Mouse (Mus musculus) right cerebral cortex, adult 2 months (tissue): ENCODE measurements around the gene Eps8.

Experiments used
- DNase-seq, 2 experiments: peaks; one replicate each; pipeline ENCODE4 v3.0.0; 2021 to 2022; ENCODE audit warnings: low spot score in 2 of 2

Gene Eps8

DNA sequence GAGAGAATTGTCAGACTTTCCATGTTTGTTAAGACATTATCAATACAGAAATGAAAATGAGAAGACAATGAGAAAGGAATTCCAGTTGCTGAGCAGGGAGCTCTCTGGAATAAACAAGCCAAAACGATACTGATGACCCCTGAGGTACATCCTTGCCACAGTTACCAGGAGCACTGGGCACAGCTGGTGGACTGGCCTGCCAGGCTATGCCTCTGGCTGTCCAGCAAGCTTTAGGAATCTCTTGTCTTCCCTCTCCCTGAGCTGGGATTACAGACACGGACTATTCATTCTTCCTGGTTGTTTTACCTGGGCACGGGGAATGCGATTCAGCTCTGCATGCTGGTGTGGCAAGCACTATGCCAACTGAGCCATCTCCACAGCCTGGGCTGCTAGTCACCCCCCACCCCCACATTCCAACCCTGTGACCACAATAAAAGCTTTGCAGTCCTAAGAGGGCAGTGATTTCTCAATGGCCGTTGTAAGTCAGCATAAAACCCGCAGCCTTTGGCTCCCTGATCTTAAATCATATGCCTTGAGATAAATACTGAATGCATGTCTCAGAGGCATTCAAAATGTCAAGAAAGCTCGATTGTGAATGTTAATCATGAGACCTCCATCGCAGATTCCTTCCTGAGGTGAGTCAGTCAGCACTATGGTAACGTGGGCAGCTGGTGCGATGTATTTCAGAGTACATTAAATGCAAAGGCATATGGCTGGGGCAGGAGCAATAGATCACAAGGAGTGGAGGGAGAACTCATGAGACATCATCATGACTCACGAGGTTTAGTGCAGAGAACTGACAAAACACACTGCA is 134.9 kb downstream of the Eps8 start:
- DNase-seq = peak; percentile 56 to 64

DNA sequence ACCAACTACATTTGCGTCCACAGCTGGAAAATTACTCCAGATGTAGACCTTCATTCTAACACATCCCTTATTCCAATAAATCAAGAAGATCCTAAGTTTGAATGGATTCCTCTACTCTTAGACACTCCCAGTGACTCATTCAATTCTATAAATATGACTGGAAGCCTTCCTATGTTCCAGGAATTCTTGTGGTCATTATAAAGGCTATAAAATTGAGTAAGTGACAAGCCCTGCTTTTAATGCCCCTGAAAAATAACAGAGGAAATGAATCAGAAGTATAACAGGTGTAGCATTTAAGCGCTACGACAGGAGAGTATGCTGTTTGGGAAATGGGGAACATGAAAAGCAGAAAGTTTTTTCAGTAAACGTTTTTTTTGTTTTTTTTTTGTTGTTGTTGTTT is 139.8 kb downstream of the Eps8 start:
- no peak for DNase-seq

DNA sequence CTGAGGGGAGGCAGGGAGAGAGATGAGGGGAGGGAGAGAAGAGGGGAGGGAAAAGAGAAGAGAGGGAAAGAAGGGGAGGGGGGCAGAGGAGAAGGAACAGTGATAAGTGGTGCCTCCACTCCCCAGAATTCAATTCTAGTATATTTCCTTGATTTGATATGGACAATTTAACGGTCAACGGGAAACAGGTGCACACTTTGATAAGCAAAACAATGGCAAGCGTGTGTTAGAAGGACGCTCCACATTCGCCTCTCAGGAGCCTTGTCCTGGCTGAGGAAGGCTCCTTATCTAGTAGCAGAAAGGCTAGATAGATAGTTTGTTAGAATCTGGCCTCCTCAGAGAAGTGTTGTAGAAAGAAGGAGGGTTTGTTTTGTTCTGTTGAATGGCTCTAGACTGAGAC is 141.9 kb downstream of the Eps8 start:
- no peak for DNase-seq

DNA sequence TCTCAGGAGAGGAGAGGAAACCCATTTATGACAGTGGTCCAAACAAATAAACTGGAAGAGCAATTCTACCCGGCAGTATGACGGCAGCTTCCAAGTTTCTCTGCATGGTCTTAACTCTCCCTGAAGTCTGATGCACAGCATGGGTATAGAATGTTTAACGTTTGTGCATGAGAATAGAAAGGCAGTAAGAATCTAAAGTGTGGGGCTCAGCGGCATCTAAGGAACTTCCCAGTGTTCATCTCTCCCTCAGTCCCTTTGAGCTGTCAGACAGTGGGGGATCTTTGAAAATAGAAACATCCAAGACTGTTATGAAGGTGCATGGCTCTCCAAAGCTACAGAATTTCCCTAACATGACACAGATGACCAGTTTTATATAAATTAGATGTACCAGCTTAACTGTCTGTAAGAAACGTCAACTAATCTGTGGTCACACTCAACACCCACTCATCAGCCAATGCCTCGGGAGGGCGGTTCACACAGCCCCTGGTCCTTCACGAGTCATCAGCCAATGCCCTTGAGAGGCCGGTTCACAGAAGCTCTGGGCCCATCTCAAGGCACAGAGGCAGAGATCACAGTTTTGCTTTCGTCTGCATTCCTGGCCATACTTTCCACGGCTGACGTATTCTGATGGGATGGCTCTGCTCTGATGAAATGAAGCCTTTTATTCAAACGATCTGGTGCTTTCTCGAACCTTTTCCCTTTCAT is 145.2 kb downstream of the Eps8 start:
- DNase-seq = no peak

DNA sequence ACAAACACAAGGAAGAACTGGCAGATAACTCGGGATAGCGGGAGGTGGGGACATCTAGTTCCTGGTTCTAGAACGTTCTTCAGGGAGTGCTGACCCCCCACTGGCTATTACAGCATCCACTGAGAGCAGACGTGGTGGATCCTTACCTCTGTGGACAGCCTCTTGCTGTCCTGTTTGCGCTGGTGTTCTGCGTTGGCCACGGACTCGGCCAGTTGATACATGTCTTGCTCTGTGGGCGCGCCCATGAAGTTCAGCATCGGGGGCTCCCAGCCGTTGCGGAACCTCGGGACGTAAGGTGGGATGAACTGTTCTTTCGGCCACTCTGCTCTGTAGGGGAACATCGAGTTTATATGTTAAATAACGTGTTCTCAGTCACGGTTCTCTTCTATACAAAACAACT is 145.7 kb downstream of the Eps8 start:
- DNase-seq = no peak

DNA sequence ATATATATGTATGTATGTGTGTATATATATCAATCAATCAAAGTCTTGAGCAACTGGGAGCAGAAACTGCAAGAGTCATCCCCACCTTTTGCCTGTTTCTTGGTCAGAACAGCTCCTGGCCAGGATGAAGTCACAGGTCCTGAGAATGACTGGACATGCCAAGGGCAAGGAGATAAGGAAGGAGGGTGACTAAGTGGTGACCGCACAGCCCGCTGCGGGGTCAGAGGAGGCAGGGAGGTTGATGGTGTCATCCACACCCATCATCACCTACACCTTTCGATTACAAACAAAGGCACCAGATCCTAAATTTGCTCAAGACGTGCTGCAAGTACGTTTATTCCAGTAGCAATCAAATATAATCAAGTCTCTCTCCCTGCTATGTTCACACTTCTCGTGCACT is 148.1 kb downstream of the Eps8 start:
- no peak for DNase-seq

DNA sequence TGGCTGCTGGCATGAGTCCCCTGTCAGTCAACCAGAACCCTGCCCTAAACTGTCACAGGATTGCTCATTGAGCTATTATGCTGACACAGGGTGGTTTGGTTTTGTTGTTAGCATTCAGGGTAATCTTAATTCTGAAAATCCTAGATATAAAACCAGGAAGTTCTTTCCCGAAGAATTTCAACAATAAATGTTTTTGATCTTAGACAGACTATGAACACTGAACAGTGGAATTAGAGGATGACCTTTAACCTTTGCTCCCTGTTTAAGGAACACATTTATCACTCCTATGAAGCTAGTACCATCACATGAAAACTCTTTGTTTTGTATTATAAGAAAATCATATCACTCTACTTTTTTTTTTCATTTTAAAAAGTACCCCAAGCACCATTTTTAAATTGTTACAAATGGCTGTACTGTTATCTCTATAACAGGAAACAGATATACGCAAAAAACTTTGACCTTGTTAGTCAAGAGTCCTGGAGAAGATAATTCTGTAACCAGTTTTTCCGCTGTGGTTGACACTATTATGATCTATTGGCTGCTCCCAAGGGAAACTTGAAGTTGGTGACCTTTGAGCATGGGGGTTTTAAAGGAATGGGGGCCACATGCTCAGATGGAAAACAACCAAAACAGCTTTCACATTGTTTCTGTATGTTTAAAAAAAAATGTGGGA is 149.0 kb downstream of the Eps8 start:
- DNase-seq = no peak

DNA sequence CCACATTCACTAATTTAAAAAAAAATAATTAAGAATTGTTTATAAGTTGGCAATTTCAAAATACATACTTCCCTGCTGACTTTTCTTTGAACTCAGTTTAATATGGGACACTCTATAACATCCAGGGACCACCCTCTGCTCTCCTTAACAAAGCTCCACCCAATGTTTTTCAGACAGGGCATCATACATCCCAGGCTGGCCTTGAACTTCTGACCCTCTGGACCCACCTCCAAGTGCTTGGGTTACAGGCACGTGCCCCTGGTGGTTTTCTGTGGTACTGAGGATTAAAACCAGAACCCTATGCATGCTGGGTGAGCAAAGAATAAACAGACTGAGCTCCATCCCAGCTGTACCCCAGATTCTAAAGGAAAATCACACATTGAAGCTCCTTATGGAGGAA is 150.6 kb downstream of the Eps8 start:
- DNase-seq = no peak

DNA sequence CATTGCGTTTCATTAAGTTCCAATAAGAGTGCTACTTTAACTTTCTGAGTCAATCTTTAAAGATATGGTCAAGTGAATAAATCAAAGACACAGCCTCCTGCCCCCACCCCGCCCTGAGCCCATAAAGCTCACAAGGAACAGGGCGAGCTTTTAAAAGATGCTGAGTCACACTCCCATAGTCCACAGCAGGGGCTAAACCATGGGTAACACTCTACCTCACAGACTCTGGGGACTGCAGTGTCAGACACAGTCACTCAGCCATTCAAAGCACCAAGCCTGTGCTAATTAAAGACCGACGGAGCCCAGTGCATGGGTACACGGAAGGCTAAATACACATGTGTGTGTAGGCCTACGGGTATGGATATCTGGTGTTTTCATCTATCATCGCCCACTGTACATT is 151.2 kb downstream of the Eps8 start:
- DNase-seq = no peak

DNA sequence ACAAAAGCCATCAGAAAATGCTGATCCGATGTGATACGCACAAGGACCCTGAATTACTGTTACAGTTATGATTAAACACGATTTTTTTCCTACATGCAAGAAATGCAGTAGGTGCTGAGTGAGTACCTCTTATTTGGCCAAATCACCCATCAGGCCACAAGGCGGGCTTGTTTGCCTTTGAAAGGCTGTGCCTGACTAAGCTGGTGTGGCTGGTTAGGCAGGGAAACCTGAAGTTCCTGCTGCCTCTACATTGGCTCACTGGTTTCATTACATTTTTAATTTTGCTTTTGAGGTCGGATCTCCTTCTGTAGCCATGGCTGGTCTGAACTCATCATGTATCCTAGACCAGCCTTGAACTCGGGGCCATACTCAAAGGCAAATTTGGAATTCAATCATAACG is 151.7 kb downstream of the Eps8 start:
- no peak for DNase-seq

DNA sequence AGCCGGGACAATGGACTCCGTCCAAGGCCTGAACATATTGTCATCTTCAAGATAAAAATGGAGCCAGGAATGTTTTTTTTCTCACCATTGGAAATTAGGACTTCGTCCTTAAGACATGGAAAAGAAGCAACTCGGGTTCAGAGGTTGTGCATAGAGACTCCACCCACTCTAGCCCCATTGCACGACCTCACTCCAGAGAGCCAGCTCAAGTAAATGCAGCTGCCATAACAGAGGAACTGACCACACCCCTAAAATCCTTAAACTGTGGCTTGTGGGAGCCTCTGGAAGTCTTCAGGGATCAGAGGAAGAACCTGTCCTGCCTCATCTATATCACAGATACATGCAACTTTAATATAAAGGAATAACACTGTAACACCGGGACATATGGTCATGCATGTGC is 155.9 kb downstream of the Eps8 start:
- no peak for DNase-seq

DNA sequence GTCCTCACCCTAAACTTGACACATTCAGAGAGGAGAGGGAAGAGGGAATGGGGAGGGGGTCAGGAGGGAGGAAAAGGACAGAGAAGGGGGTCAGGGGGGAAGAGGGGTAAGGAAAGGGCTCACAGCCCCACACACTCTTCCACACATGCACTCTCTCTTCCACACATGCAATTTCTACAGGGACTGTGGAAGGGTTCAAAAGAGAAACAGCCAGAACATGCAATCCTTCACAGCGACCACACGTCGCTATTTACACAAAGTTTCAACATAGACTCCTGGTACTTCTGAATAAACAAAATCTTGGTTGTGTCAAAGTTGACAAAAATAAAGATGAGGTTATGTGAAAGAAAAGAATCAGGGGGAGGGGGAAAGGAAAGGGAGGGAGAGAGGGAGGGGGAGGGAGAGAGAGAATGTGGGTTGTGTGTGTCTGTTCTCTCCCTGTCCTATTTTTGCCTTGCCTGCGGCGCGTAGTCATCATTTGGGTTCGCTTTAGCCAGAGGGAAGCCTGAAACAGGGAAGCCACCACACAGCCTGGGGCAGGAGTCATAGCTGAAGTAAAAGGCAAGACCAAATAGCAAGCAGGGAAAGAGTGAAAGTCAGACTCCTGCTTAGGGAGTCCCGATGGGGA is 157.4 kb downstream of the Eps8 start:
- DNase-seq = no peak

DNA sequence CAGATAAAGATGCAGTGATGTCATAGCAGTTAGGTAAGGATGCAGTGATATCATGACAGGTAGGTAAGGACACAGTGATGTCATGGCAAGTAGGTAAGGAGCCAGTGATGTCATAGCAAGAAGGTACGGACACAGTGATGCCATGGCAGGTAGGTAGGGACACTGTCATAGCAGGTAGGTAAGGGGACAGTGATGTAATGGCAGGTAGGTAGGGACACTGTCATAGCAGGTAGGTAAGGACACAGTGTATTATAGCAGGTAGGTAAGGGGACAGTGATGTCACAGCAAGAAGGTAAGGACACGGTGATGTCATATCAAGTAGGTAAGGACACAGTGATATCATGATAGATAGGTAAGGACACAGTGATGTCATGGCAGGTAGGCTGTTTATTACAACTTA is 158.1 kb downstream of the Eps8 start:
- no peak for DNase-seq

DNA sequence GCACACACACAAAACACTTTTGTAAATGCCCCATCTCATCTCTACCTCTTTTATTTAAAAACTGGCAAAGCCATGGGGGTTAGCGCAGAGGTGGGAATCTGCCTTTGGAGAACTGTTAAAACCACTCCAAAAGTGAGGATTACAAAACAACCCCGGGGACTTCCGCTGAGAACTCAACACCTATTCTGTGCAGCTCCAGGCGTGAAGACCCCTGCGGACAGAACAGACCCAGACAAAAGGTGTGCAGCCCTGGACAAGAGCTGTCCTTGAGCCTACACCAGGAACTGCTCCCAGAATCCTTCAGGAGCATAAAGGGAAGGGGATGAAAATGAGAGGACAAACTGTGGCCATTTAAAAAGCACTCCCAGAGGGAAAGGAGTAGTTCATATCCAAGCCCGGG is 159.4 kb downstream of the Eps8 start:
- DNase-seq = no peak

DNA sequence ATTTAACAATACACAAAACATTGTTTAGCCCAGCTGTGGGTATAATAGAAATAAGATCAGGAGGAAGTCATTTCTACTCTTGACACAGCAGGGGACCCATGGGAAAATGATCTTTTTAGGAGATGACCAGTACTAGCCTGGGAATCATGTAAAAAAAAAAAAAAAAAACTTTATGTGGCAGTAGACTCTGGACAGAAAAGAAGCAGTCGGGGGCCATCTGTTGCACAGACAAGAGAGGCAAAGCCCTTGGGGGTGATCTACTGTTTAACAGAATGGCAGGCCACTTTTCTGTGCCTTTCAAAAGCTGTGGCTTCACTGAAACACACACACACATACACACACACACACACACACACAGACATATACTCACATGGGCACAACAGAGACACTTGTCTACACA is 159.9 kb downstream of the Eps8 start:
- no peak for DNase-seq

DNA sequence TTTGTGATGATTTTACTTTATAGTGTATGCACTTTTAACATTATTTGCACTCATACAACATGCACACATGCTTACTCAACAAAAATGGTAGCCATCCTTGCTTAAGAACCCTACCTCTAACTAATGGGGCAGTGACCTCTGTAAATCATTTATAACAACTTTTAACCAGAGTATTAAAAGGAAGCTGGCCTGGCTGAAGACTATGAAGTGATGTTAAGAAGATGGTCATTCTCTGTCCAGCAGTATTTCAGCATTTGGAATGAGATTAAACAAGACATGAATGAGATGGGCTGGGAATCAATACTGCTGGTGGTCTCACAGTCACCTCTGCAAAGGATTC is 160.6 kb downstream of the Eps8 start:
- DNase-seq = no peak

DNA sequence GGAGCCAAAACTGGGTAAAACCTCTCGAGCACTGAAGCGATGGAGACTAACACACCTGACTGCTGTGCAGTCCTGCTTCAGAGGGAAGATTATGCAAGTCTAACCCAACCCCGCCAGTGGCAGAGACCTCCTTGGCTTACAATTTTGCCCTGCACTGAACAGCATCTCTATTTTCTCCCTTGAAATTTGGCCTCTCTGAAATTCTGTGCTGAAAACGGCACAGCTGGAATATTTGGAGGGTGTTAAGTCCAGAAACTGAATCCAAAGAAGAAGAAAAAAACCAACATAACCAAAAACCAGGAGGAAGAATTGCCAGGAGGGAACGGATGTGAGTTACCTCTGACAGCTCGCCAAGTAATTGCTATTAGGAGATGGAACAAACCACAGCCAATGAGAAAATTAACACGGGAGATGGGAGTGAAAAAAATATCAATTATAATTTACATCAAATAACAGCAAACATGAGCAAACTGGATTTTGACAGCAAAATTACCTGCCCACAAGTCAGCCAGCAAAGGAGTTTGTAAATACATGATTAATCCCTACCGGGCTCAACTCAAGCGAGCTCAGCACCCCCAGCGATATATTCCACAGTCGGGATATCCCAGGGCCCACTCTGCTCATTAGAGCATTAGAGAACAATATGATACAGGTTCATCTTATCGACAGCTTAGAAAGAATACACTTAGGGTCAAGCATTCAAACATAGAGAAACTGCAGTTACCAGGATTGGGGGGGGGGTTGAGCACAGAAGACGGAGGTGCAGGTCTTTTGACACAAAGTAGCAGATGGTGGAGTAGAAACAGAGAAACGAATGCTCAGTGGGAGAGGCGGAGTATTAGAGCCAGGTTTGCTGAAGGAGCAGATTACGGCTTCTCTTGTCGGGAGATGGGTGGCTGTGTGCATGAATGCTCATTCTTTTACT is 161.2 kb downstream of the Eps8 start:
- no peak for DNase-seq

DNA sequence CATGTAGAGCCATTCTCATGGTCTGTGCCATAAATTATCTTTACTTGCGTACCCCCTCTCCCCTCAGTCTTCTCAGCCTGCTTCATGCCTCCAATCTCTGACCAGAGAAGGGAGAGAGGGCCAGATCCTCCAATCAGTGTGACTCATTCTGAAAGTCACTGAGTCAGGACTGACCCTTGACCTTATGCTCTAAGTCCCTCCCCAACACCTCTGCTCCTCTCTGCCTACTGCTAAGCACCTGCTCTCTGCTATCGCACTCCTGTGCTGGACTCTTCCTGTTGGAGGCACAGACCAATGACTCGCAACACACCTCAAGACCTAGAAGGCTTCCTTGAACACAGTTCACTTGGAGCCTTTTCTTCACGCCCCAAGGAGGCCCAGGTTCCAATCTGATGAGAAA is 162.1 kb downstream of the Eps8 start:
- DNase-seq = no peak

DNA sequence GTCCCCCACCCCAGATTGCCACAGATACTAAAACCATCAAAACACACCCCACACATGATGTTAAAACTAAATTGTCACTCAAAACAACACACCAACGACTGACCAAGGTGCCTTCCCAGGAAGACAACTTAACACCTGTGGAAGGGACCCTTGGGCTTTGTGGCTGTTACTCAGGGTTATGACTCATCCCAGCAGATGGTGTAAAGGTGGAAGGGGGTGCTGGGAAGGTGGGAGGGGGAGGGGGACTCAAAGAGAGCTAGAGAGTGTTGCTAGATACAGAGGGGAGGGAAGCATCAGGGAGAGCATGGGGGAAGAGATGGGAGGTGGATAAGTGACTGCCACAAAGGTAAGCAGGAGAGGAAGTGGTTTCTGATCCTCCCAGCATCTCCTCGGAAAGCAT is 163.0 kb downstream of the Eps8 start:
- no peak for DNase-seq

DNA sequence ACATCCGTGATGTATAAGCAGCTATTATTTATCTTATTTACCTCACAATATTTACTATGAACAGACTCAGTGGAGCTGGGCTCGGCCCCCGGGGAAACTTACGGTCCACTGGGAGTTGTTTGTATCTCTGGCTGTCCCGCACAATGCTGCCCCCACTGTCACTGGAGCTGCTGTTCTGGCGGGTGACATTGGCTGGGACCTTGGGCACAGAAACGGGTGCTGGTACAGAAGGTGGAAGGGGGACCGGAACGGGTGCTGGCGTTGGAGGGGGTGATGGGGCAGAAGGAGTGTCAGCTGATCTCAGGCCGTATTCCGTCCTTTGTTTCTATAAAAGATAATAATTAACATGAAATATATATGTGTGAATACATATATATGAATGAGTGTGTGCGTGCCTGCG is 164.6 kb downstream of the Eps8 start:
- no peak for DNase-seq

DNA sequence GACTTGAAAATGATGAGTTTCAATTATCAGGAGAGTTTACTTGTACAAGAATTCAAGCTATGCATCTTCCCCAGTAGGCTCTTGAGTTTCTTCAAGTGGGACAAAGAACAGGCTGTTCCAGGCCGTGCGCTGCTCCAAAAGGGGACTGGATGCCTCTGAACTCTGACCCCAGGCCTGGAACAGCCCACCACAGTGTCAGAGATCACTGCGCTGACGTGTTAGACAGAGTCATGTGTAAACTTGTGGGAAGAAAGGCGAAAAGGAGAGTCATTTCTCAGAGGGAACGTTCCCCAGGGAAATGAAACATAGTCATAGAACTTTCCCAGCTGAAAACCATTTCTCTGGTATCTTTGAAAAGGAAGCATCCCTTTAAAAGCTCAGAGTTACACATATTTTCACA is 167.2 kb downstream of the Eps8 start:
- DNase-seq = no peak

DNA sequence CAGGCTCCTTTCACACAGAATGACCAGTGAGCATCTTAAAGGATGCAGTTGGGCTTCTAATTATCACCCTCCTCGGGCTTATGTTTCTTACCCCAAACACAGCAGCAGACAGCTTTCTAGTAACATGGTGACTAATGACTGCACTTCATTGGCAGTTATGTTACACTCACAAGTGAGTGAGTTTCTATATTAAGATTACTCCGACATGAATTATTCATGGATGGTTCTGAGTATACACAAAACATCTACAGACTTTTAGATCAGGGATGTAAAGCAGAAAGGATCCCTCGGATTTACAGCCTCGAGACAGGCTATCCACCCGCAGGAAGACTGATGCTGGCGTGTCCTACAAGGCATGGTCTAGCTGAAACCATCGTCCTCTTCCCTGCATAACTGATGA is 171.8 kb downstream of the Eps8 start:
- no peak for DNase-seq
